Mouse (Mus musculus): Measurements from ENCODE around the gene Gm16867. TPM values are rescaled to one million over a fixed set of nuclear protein-coding genes. Genes with fewer than 3 reads are reported as not detected.

The Gm16867 gene
- polyA plus RNA-seq (2017; shearing (Covaris generic)), result 2.8 TPM

GRCm38 (mm10) chr14:69503174-69503573 lies at the start of gene Gm16867:
Gm16867 (minus strand) TSS chr14:69503362.

GRCm38 (mm10) chr14:69512449-69512848 lies 9.3 kb upstream of the Gm16867 start, which contains the start of gene Gm27179:
Gm27179 (minus strand) TSS chr14:69512549.

Other genes starting within 250 kb of the Gm16867 start
- not detected for gene Synb, start 209.1 kb downstream of the Gm16867 start, polyA plus RNA-seq (2017; shearing (Covaris generic))
- gene Gm27179, start 9.2 kb upstream of the Gm16867 start, polyA plus RNA-seq (2017; shearing (Covaris generic)), result not detected
- gene Entpd4b, start 52.1 kb upstream of the Gm16867 start, polyA plus RNA-seq (2017; shearing (Covaris generic)), result 29.3 TPM

Data from effector memory CD4-positive, alpha-beta T cell, adult 5 months (primary cell).